Mouse (Mus musculus) limb, embryonic 11.5 days (tissue): ENCODE data around the gene Gm20518. TPM values are rescaled to one million over a fixed set of nuclear protein-coding genes. Genes with fewer than 3 reads are reported as not detected.
A peak's percentile ranks its signal among the peaks of the same experiment; 100 is the strongest.

Source experiments
- ATAC-seq: fragments of 200-750 bp; cut with Nextera tagmentation; 2 replicates; pipeline ENCODE4 v1.8.0; 2017; ENCODE audit warnings: low read depth; ENCODE audit not compliant: insufficient number of reproducible peaks, low FRiP score, low TSS enrichment
- DNase-seq: peaks from one replicate; pipeline ENCODE4 v3.0.0-alpha.2; 2015; ENCODE audit warnings: low spot score
- H3K27ac ChIP-seq: fragments of 300-500 bp; sonication (generic); replicated peaks from 2 replicates; pipeline ENCODE4 v1.5.1; 2014; ENCODE audit warnings: low read depth, mild to moderate bottlenecking, low read length
- H3K27me3 ChIP-seq: fragments of 300-500 bp; sonication (generic); 2 replicates; pipeline ENCODE4 v1.6.1; 2014; ENCODE audit warnings: mild to moderate bottlenecking, low read length, mixed read lengths; ENCODE audit not compliant: control insufficient read depth, insufficient read depth
- H3K36me3 ChIP-seq: fragments of 300-500 bp; sonication (generic); 2 replicates; pipeline ENCODE4 v1.6.1; 2014; ENCODE audit warnings: mild to moderate bottlenecking, low read length, moderate library complexity, mixed read lengths; ENCODE audit not compliant: control insufficient read depth, insufficient read depth
- H3K4me1 ChIP-seq: fragments of 300-500 bp; sonication (generic); 2 replicates; pipeline ENCODE4 v1.6.1; 2014; ENCODE audit warnings: low read length, mixed read lengths; ENCODE audit not compliant: control insufficient read depth, insufficient read depth
- H3K4me2 ChIP-seq: fragments of 300-500 bp; sonication (generic); 2 replicates; pipeline ENCODE4 v1.6.1; 2014; ENCODE audit warnings: low read depth, mild to moderate bottlenecking, moderate library complexity; ENCODE audit not compliant: severe bottlenecking
- H3K4me3 ChIP-seq: fragments of 300-500 bp; sonication (generic); 2 replicates; pipeline ENCODE4 v1.5.1; 2014; ENCODE audit warnings: low read depth, low read length
- H3K9ac ChIP-seq: fragments of 300-500 bp; sonication (generic); 2 replicates; pipeline ENCODE4 v1.6.1; 2014; ENCODE audit warnings: mild to moderate bottlenecking, low read length
- H3K9me3 ChIP-seq: fragments of 300-500 bp; sonication (generic); 2 replicates; pipeline ENCODE4 v1.6.1; 2016; ENCODE audit warnings: low read length; ENCODE audit not compliant: control insufficient read depth
- WGBS: fragments of 180-500 bp; shearing (Covaris S2); extraction: QIAGEN DNeasy Blood & Tissue Kit; methylation state at CpG from one replicate; pipeline ENCODE4 v1.1.7; 2014; 5-methylcytosine and 5-hydroxymethylcytosine counted together
- polyA plus RNA-seq: library from polyadenylated mRNA; unstranded; fragments of >200 nt; fragmentation: Nextera tagmentation; extraction: Ambion mirVana; gene quantifications from 2 replicates; pipeline ENCODE4 v1.2.1, GENCODE M21; 2014

Gm20518 gene
- polyA plus RNA-seq, 1 experiment from 2014 or later: 0.48 TPM

DNA sequence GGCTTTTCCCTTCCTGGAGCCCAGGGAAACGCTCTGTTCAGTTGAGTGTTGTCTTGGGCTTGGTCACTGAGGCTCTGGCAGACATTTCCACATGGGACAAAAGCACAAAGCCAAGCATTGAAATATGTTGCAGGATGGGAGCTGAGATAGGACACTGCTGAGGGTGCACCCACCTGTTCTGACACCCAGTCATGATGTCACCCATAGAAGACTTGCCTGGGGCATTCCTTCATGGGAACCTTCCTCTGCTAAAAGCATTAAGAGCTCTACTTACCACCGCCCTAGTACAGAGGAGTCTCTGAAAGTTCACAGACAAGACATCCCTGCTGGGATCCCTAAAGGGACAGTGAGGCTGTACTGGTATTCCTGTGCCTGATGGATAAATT lies 1.1 kb downstream of the Gm20518 start:
- no peak for ATAC-seq
- 60% methylated on average over 2 of the region's 2 CpGs for WGBS
- no peaks in the 10 kb centered on the region for H3K27me3 ChIP-seq
- DNase-seq: no peak
- H3K4me3 ChIP-seq: peak overlapping the region; percentile 91
- H3K9me3 ChIP-seq: no peaks in the 10 kb centered on the region
- H3K4me2 ChIP-seq: peak overlapping the region; percentile 85
- H3K36me3 ChIP-seq: no peaks in the 10 kb centered on the region
- H3K27ac ChIP-seq: no peak overlapping the region
- peak overlapping the region; percentile 92 for H3K9ac ChIP-seq
- peaks cover 13% of the 10 kb centered on the region for H3K4me1 ChIP-seq

GRCm38 (mm10) chr16:17889689-17890341 lies 1.7 kb downstream of the Gm20518 start:
- ATAC-seq (no peak), DNase-seq (no peak)
- no peak overlapping the region for H3K27ac ChIP-seq
- WGBS: 88% methylated on average over 6 of the region's 6 CpGs
- H3K9ac ChIP-seq: peak overlapping the region; percentile 92; the same call in 1 of the 2 replicates
- H3K9me3 ChIP-seq: no peaks in the 10 kb centered on the region
- peaks cover 13% of the 10 kb centered on the region for H3K4me1 ChIP-seq
- H3K27me3 ChIP-seq: no peaks in the 10 kb centered on the region
- peak overlapping the region; percentile 85 for H3K4me2 ChIP-seq
- peak overlapping the region; percentile 91; the same call in 1 of the 2 replicates for H3K4me3 ChIP-seq
- no peaks in the 10 kb centered on the region for H3K36me3 ChIP-seq

GRCm38 (mm10) chr16:17884116-17884515 lies 7.4 kb downstream of the Gm20518 start:
- 76% methylated on average over 6 of the region's 6 CpGs for WGBS
- Histone ChIP-seq H3K4me2 (no peak overlapping the region), H3K4me1 (0 out of 2 replicates have a peak, but pooled peaks cover 2% of the 10 kb centered on the region), H3K9me3 (no peaks in the 10 kb centered on the region), H3K4me3 (no peak overlapping the region), H3K36me3 (peaks cover 3% of the 10 kb centered on the region; the same call in 1 of the 2 replicates), H3K9ac (no peak overlapping the region), H3K27me3 (no peaks in the 10 kb centered on the region), H3K27ac (no peak overlapping the region)
- DNase-seq (no peak), ATAC-seq (no peak)

DNA sequence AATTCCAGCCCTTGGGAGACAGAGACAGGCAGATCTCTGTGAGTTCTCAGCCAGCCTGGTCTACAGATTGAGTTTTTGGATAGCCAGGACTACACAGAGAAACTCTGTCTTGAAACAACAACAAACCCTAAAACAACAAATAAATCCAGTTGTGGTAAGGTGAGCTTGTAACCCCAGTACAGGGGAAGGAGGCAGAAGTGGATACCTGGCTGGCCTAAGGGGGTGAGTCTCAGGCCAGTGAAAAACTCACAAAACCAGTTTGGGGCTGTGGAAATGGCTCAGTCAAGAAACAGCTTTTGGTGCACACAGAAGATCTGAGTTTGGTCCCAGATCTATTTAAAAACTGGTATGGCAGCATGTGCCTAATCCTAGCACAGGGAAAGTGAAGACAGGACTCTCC lies 9.3 kb downstream of the Gm20518 start:
- Histone ChIP-seq H3K27ac (no peak overlapping the region), H3K4me1 (0 out of 2 replicates have a peak, but pooled peaks cover 2% of the 10 kb centered on the region), H3K9ac (no peak overlapping the region), H3K4me3 (no peak overlapping the region), H3K4me2 (no peak overlapping the region), H3K36me3 (peaks cover 5% of the 10 kb centered on the region; the same call in 1 of the 2 replicates), H3K9me3 (no peaks in the 10 kb centered on the region), H3K27me3 (no peaks in the 10 kb centered on the region)
- no peak for ATAC-seq
- DNase-seq: no peak

DNA sequence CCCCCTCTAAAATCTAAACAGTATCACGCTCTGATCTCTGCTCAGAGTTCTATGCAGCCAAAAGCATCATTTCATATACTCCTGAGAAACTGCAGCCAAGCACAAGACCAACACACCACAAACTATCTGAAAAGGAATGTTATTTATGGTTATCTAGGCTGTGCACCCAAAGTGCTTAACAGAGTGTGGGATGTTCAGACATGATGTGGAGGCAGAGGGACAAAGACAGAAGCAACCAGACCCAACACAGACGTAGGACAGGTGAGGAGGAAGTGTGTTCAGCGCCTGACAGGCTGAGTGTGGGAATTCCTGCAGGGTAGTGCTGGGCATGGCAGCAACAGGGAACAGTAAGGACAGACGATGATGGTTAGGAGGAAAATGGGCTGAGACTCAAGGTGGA lies 11.9 kb downstream of the Gm20518 start:
- no peak for ATAC-seq
- Histone ChIP-seq H3K4me2 (no peak overlapping the region), H3K4me3 (no peak overlapping the region), H3K27ac (no peak overlapping the region), H3K27me3 (no peaks in the 10 kb centered on the region), H3K9ac (no peak overlapping the region), H3K9me3 (no peaks in the 10 kb centered on the region), H3K36me3 (peaks cover 5% of the 10 kb centered on the region; the same call in 1 of the 2 replicates), H3K4me1 (0 out of 2 replicates have a peak, but pooled peaks cover 2% of the 10 kb centered on the region)
- DNase-seq: no peak
- WGBS: 95% methylated on average over 4 of the region's 4 CpGs

DNA sequence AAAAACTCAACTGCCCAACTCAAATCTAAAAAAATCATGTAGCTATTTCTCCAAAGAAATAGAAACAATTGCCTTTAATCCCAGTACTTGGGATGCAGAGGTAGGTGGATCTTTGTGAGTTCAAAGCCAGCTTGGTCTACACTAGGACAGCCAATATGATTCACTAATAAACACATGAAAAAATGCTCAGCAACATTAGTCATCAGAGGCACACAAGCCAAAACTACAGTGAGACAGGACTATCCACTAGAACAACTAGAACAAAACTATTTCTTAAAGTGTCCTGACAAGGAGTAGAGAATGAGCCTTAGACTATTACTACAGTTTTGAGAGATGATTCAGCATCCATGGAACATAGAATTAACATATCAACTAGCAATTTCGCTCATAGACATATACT lies 15.4 kb downstream of the Gm20518 start:
- no peak overlapping the region for H3K4me2 ChIP-seq
- no peaks in the 10 kb centered on the region for H3K9me3 ChIP-seq
- H3K27ac ChIP-seq: no peak overlapping the region
- no peaks in the 10 kb centered on the region for H3K4me1 ChIP-seq
- H3K9ac ChIP-seq: no peak overlapping the region
- H3K4me3 ChIP-seq: no peak overlapping the region
- no peaks in the 10 kb centered on the region for H3K27me3 ChIP-seq
- H3K36me3 ChIP-seq: peaks cover 11% of the 10 kb centered on the region
- DNase-seq (no peak), ATAC-seq (no peak)
- 91% methylated on average over 1 of the region's 1 CpGs for WGBS

- peaks cover 11% of the 10 kb centered on the region for H3K36me3 ChIP-seq
- 80% methylated on average over 4 of the region's 4 CpGs for WGBS
These were observed 16.3 kb downstream of the Gm20518 start for GRCm38 (mm10) chr16:17875174-17875573.

GRCm38 (mm10) chr16:17872995-17873394 lies 18.5 kb downstream of the Gm20518 start:
- no peak for DNase-seq

More at GRCm38 (mm10) chr16:17875174-17875573, 16.3 kb downstream of the Gm20518 start:
- Histone ChIP-seq H3K27me3 (no peaks in the 10 kb centered on the region), H3K27ac (no peak overlapping the region), H3K9ac (no peak overlapping the region), H3K4me1 (no peaks in the 10 kb centered on the region), H3K9me3 (no peaks in the 10 kb centered on the region), H3K4me2 (no peak overlapping the region), H3K4me3 (no peak overlapping the region)
- ATAC-seq (no peak), DNase-seq (no peak)

GRCm38 (mm10) chr16:17871248-17871647 lies 20.2 kb downstream of the Gm20518 start:
- Histone ChIP-seq H3K27me3 (no peaks in the 10 kb centered on the region), H3K36me3 (peaks cover 13% of the 10 kb centered on the region), H3K4me3 (no peak overlapping the region), H3K9ac (no peak overlapping the region), H3K27ac (no peak overlapping the region), H3K9me3 (no peaks in the 10 kb centered on the region), H3K4me2 (no peak overlapping the region), H3K4me1 (no peaks in the 10 kb centered on the region)
- DNase-seq (no peak), ATAC-seq (no peak)
- 88% methylated on average over 5 of the region's 5 CpGs for WGBS

More at GRCm38 (mm10) chr16:17872995-17873394, 18.5 kb downstream of the Gm20518 start:
- ATAC-seq: no peak
- H3K36me3 ChIP-seq: peaks cover 13% of the 10 kb centered on the region
- H3K9ac ChIP-seq: no peak overlapping the region
- H3K9me3 ChIP-seq: no peaks in the 10 kb centered on the region
- H3K4me2 ChIP-seq: no peak overlapping the region
- H3K4me3 ChIP-seq: no peak overlapping the region
- no peaks in the 10 kb centered on the region for H3K4me1 ChIP-seq
- no peak overlapping the region for H3K27ac ChIP-seq
- 38% methylated on average over 4 of the region's 4 CpGs for WGBS
- H3K27me3 ChIP-seq: no peaks in the 10 kb centered on the region
